Mouse (Mus musculus): ENCODE measurements around the gene 1300017J02Rik.
"Not testable (repeated sequence)": the region's sequence is repeated elsewhere in the genome, so short reads cannot be mapped to it uniquely, and the experiment has no call there.

Gene 1300017J02Rik

GRCm38 (mm10) chr9:103304927-103305326 is at the start of gene 1300017J02Rik, which contains the start of gene Topbp1:
Gene 1300017J02Rik (minus strand): TSS chr9:103305082.
Gene Topbp1 (plus strand): TSS chr9:103305215.
- in situ Hi-C loops (cut with MboI, MseI): loop anchor here in 1 of 2 experiments (5.0 kb wide), 1 partner anchor 78 kb away; no protein-coding TSS in a partner anchor

GRCm38 (mm10) chr9:103353500-103354260 is 48.8 kb upstream of the 1300017J02Rik start:
- in situ Hi-C loops (cut with MboI, MseI): not testable (repeated sequence)

GRCm38 (mm10) chr9:103348791-103349190 is 43.9 kb upstream of the 1300017J02Rik start:
- in situ Hi-C loops (cut with MboI, MseI): loop anchor here in 1 of 2 experiments (25.0 kb wide), 1 partner anchor 1714 kb away; the partner anchor contains the start of gene Mrpl3

GRCm38 (mm10) chr9:103347996-103348490 is 43.2 kb upstream of the 1300017J02Rik start:
- in situ Hi-C loops (cut with MboI, MseI): loop anchor here in 1 of 2 experiments (25.0 kb wide), 1 partner anchor 1714 kb away; the partner anchor contains the start of gene Mrpl3

- in situ Hi-C loops (cut with MboI, MseI): loop anchor here in 1 of 2 experiments (25.0 kb wide), 1 partner anchor 1715 kb away; the partner anchor contains the start of gene Mrpl3
Measured at GRCm38 (mm10) chr9:103347045-103347444, 42.2 kb upstream of the 1300017J02Rik start.

GRCm38 (mm10) chr9:103336912-103337311 is 32.0 kb upstream of the 1300017J02Rik start:
- in situ Hi-C loops (cut with MboI, MseI): loop anchor here in 1 of 2 experiments (25.0 kb wide), 1 partner anchor 1725 kb away; the partner anchor contains the start of gene Mrpl3

GRCm38 (mm10) chr9:103332663-103333062 is 27.8 kb upstream of the 1300017J02Rik start:
- in situ Hi-C loops (cut with MboI, MseI): loop anchor here in 1 of 2 experiments (25.0 kb wide), 1 partner anchor 1730 kb away; the partner anchor contains the start of gene Mrpl3

GRCm38 (mm10) chr9:103326449-103326848 is 21.6 kb upstream of the 1300017J02Rik start:
- in situ Hi-C loops (cut with MboI, MseI): loop anchor here in 1 of 2 experiments (25.0 kb wide), 1 partner anchor 1736 kb away; the partner anchor contains the start of gene Mrpl3

GRCm38 (mm10) chr9:103324678-103325077 is 19.8 kb upstream of the 1300017J02Rik start:
- in situ Hi-C loops (cut with MboI, MseI): loop anchor here (5.0 to 25.0 kb wide), 2 partner anchors 33 to 1738 kb away; partner anchors contain the start of gene Mrpl3 (in 1 of the 2)

GRCm38 (mm10) chr9:103309832-103310231 is 5.0 kb upstream of the 1300017J02Rik start:
- in situ Hi-C loops (cut with MboI, MseI): no loop called here

GRCm38 (mm10) chr9:103305332-103306041 is 605 bp upstream of the 1300017J02Rik start:
- in situ Hi-C loops (cut with MboI, MseI): no loop called here

GRCm38 (mm10) chr9:103302666-103303065 is 2.2 kb downstream of the 1300017J02Rik start:
- in situ Hi-C loops (cut with MboI, MseI): loop anchor here in 1 of 2 experiments (5.0 kb wide), 1 partner anchor 75 kb away; no protein-coding TSS in a partner anchor

GRCm38 (mm10) chr9:103302239-103302638 is 2.6 kb downstream of the 1300017J02Rik start:
- in situ Hi-C loops (cut with MboI, MseI): loop anchor here in 1 of 2 experiments (5.0 kb wide), 1 partner anchor 75 kb away; no protein-coding TSS in a partner anchor

GRCm38 (mm10) chr9:103301086-103301485 is 3.8 kb downstream of the 1300017J02Rik start:
- in situ Hi-C loops (cut with MboI, MseI): loop anchor here in 1 of 2 experiments (5.0 kb wide), 1 partner anchor 74 kb away; no protein-coding TSS in a partner anchor

GRCm38 (mm10) chr9:103294507-103294906 is 10.4 kb downstream of the 1300017J02Rik start:
- in situ Hi-C loops (cut with MboI, MseI): loop anchor here in 1 of 2 experiments (25.0 kb wide), 1 partner anchor 207 kb away; no protein-coding TSS in a partner anchor

- in situ Hi-C loops (cut with MboI, MseI): loop anchor here (10.0 to 25.0 kb wide), 2 partner anchors 201 to 204 kb away; no protein-coding TSS in a partner anchor
Measured at GRCm38 (mm10) chr9:103288489-103289180, 16.2 kb downstream of the 1300017J02Rik start.

- in situ Hi-C loops (cut with MboI, MseI): loop anchor here (10.0 to 25.0 kb wide), 2 partner anchors 201 to 203 kb away; no protein-coding TSS in a partner anchor
Measured at GRCm38 (mm10) chr9:103287840-103288488, 16.9 kb downstream of the 1300017J02Rik start.

GRCm38 (mm10) chr9:103286901-103287422 is 17.9 kb downstream of the 1300017J02Rik start:
- in situ Hi-C loops (cut with MboI, MseI): loop anchor here (10.0 to 25.0 kb wide), 2 partner anchors 200 to 202 kb away; no protein-coding TSS in a partner anchor

GRCm38 (mm10) chr9:103286396-103286795 is 18.5 kb downstream of the 1300017J02Rik start:
- in situ Hi-C loops (cut with MboI, MseI): loop anchor here (10.0 to 25.0 kb wide), 2 partner anchors 199 to 202 kb away; no protein-coding TSS in a partner anchor

Measured in T-helper 17 cell (primary cell).